Mouse (Mus musculus): Measurements from ENCODE around the gene Ccdc85b.

The Ccdc85b gene

GRCm38 (mm10) chr19:5423561-5423960 lies 34.1 kb downstream of the Ccdc85b start:
- DNase-seq = peak in 1 of 2 experiments; percentile 29

- DNase-seq = peak in 1 of 2 experiments; percentile 26
These were observed 34.7 kb downstream of the Ccdc85b start for GRCm38 (mm10) chr19:5422895-5423443.

- DNase-seq = peak; percentile 58 to 63
These were observed 35.4 kb downstream of the Ccdc85b start for GRCm38 (mm10) chr19:5422267-5422666.

- peak in 1 of 2 experiments; percentile 44 for DNase-seq
These were observed 35.9 kb downstream of the Ccdc85b start for GRCm38 (mm10) chr19:5421784-5422183.

- DNase-seq = no peak
These were observed 37.1 kb downstream of the Ccdc85b start for GRCm38 (mm10) chr19:5420579-5420978.

- DNase-seq = no peak
These were observed 38.1 kb downstream of the Ccdc85b start for GRCm38 (mm10) chr19:5419630-5420029.

- no peak for DNase-seq
These were observed 38.8 kb downstream of the Ccdc85b start for GRCm38 (mm10) chr19:5418750-5419466.

GRCm38 (mm10) chr19:5414534-5414957 lies 43.1 kb downstream of the Ccdc85b start:
- peak in 1 of 2 experiments; percentile 0 for DNase-seq

- peak in 1 of 2 experiments; percentile 0 for DNase-seq
These were observed 43.9 kb downstream of the Ccdc85b start for GRCm38 (mm10) chr19:5413840-5414239.

GRCm38 (mm10) chr19:5411961-5412360 lies 45.7 kb downstream of the Ccdc85b start:
- DNase-seq = no peak

GRCm38 (mm10) chr19:5410641-5411040 lies 47.1 kb downstream of the Ccdc85b start:
- no peak for DNase-seq

- DNase-seq = peak in 1 of 2 experiments; percentile 52
These were observed 48.6 kb downstream of the Ccdc85b start for GRCm38 (mm10) chr19:5409068-5409467.

GRCm38 (mm10) chr19:5408057-5409001 lies 49.4 kb downstream of the Ccdc85b start:
- no peak for DNase-seq

- peak; percentile 70 to 82 for DNase-seq
These were observed 50.6 kb downstream of the Ccdc85b start for GRCm38 (mm10) chr19:5407133-5407532.

- DNase-seq = peak; percentile 49 to 59
These were observed 51.1 kb downstream of the Ccdc85b start for GRCm38 (mm10) chr19:5406531-5407126.

GRCm38 (mm10) chr19:5405924-5406323 lies 51.8 kb downstream of the Ccdc85b start:
- no peak for DNase-seq

Data from cerebellum, postnatal 10 days (tissue).